Mouse (Mus musculus): ENCODE measurements around the gene Prkcb. TPM values are rescaled to one million over a fixed set of nuclear protein-coding genes. Genes with fewer than 3 reads are reported as not detected.
A peak's percentile ranks its signal among the peaks of the same experiment; 100 is the strongest.

The Prkcb gene
- polyA plus RNA-seq, 1 experiment, result 6.1 TPM

DNA sequence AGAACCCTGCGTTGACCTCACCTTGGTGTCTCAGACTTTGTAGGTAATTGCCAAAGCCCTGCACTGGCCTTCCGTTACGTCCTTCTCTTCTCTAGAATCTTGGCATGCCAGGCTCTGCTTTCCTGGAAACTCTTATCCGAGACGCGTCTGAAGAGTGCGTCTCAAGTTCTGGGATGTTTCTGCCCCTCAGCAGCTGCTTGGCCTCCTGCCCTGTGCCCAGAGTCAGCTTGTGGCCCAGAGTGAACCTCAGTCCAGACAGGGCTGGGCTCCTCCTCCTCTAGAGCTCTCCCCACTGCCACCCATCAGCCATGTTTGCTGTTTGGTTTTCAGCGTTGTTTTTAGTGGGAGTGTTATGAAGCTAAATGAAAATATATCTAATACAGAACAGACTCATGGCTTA, 203.5 kb downstream of the Prkcb start:
- WGBS, result 71% methylated on average over 8 of the region's 8 CpGs
- DNase-seq, result no peak
- Histone ChIP-seq H3K4me1 (ENCODE audit: control insufficient read depth, insufficient read depth, low read length) (no peaks in the 10 kb centered on the region), H3K27ac (ENCODE audit: insufficient read depth, low read depth, low read length) (no peak overlapping the region), H3K4me3 (ENCODE audit: insufficient read depth, low read depth, low read length) (no peak overlapping the region), H3K36me3 (ENCODE audit: control insufficient read depth, insufficient read depth, low read length) (no peaks in the 10 kb centered on the region), H3K27me3 (replicated peaks; ENCODE audit: control insufficient read depth, insufficient read depth, low read length) (no peaks in the 10 kb centered on the region)
- TF ChIP-seq CTCF (conservative IDR thresholded peaks at IDR 0.05; ENCODE audit: insufficient read depth, insufficient read length, low read depth, low read length) (no peak), POLR2A (IDR thresholded peaks at IDR 0.05; ENCODE audit: low read depth, low read length) (no peak)

GRCm38 (mm10) chr7:122492936-122493335, 204.4 kb downstream of the Prkcb start:
- no peak for TF ChIP-seq POLR2A (IDR thresholded peaks at IDR 0.05; ENCODE audit: low read depth, low read length)
- no peaks in the 10 kb centered on the region for H3K27me3 ChIP-seq (replicated peaks; ENCODE audit: control insufficient read depth, insufficient read depth, low read length)
- WGBS, result 83% methylated on average over 9 of the region's 9 CpGs

GRCm38 (mm10) chr7:122494088-122494487, 205.5 kb downstream of the Prkcb start:
- no peak overlapping the region for H3K27ac ChIP-seq (ENCODE audit: insufficient read depth, low read depth, low read length)
- H3K4me3 ChIP-seq (ENCODE audit: insufficient read depth, low read depth, low read length), result no peak overlapping the region
- no peaks in the 10 kb centered on the region for H3K36me3 ChIP-seq (ENCODE audit: control insufficient read depth, insufficient read depth, low read length)
- DNase-seq, result peak; percentile 27
- no peaks in the 10 kb centered on the region for H3K4me1 ChIP-seq (ENCODE audit: control insufficient read depth, insufficient read depth, low read length)
- H3K27me3 ChIP-seq (replicated peaks; ENCODE audit: control insufficient read depth, insufficient read depth, low read length), result no peaks in the 10 kb centered on the region
- TF ChIP-seq CTCF (conservative IDR thresholded peaks at IDR 0.05; ENCODE audit: insufficient read depth, insufficient read length, low read depth, low read length) (peak; percentile 72), POLR2A (IDR thresholded peaks at IDR 0.05; ENCODE audit: low read depth, low read length) (no peak)
- WGBS, result 36% methylated on average over 3 of the region's 3 CpGs

More at GRCm38 (mm10) chr7:122492936-122493335, 204.4 kb downstream of the Prkcb start:
- Histone ChIP-seq H3K36me3 (ENCODE audit: control insufficient read depth, insufficient read depth, low read length) (no peaks in the 10 kb centered on the region), H3K27ac (ENCODE audit: insufficient read depth, low read depth, low read length) (no peak overlapping the region), H3K4me1 (ENCODE audit: control insufficient read depth, insufficient read depth, low read length) (no peaks in the 10 kb centered on the region), H3K4me3 (ENCODE audit: insufficient read depth, low read depth, low read length) (no peak overlapping the region)
- DNase-seq, result no peak

- TF ChIP-seq POLR2A (IDR thresholded peaks at IDR 0.05; ENCODE audit: low read depth, low read length) (no peak), CTCF (conservative IDR thresholded peaks at IDR 0.05; ENCODE audit: insufficient read depth, insufficient read length, low read depth, low read length) (no peak)
- H3K27ac ChIP-seq (ENCODE audit: insufficient read depth, low read depth, low read length), result no peak overlapping the region
- no peak for DNase-seq
- H3K4me1 ChIP-seq (ENCODE audit: control insufficient read depth, insufficient read depth, low read length), result no peaks in the 10 kb centered on the region
- 69% methylated on average over 8 of the region's 8 CpGs for WGBS
- H3K27me3 ChIP-seq (replicated peaks; ENCODE audit: control insufficient read depth, insufficient read depth, low read length), result no peaks in the 10 kb centered on the region
- H3K36me3 ChIP-seq (ENCODE audit: control insufficient read depth, insufficient read depth, low read length), result no peaks in the 10 kb centered on the region
- no peak overlapping the region for H3K4me3 ChIP-seq (ENCODE audit: insufficient read depth, low read depth, low read length)
Measured at GRCm38 (mm10) chr7:122497516-122497915, 209.0 kb downstream of the Prkcb start.

DNA sequence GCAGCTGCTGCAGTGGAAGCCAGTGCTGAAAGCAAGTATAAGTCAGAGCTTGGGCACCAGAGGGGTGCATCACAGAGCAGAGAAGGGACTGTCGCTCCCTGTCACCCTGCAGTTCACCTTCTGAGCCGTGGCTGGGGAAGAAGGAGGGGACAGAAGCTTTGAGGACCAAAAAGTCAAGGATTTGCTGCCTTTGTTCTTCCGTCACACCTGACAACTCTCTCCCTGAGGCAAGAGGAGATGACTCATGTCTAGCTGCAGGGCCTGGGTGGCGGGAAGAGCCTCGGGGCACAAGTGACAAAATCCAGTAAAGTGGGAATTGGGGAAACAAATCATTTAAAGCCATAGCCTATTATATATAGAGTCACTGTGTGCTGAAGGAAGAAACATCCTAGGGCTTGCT, 209.9 kb downstream of the Prkcb start:
- no peaks in the 10 kb centered on the region for H3K36me3 ChIP-seq (ENCODE audit: control insufficient read depth, insufficient read depth, low read length)
- no peaks in the 10 kb centered on the region for H3K27me3 ChIP-seq (replicated peaks; ENCODE audit: control insufficient read depth, insufficient read depth, low read length)
- TF ChIP-seq POLR2A (IDR thresholded peaks at IDR 0.05; ENCODE audit: low read depth, low read length) (no peak), CTCF (conservative IDR thresholded peaks at IDR 0.05; ENCODE audit: insufficient read depth, insufficient read length, low read depth, low read length) (no peak)
- DNase-seq, result no peak
- 34% methylated on average over 5 of the region's 5 CpGs for WGBS
- no peaks in the 10 kb centered on the region for H3K4me1 ChIP-seq (ENCODE audit: control insufficient read depth, insufficient read depth, low read length)
- H3K4me3 ChIP-seq (ENCODE audit: insufficient read depth, low read depth, low read length), result no peak overlapping the region
- H3K27ac ChIP-seq (ENCODE audit: insufficient read depth, low read depth, low read length), result no peak overlapping the region

GRCm38 (mm10) chr7:122499743-122500597, 211.4 kb downstream of the Prkcb start:
- 77% methylated on average over 9 of the region's 9 CpGs for WGBS
- no peak for TF ChIP-seq CTCF (conservative IDR thresholded peaks at IDR 0.05; ENCODE audit: insufficient read depth, insufficient read length, low read depth, low read length)
- no peak for TF ChIP-seq POLR2A (IDR thresholded peaks at IDR 0.05; ENCODE audit: low read depth, low read length)
- no peak for DNase-seq
- Histone ChIP-seq H3K4me1 (ENCODE audit: control insufficient read depth, insufficient read depth, low read length) (no peaks in the 10 kb centered on the region), H3K4me3 (ENCODE audit: insufficient read depth, low read depth, low read length) (no peak overlapping the region), H3K27ac (ENCODE audit: insufficient read depth, low read depth, low read length) (no peak overlapping the region), H3K27me3 (replicated peaks; ENCODE audit: control insufficient read depth, insufficient read depth, low read length) (no peaks in the 10 kb centered on the region), H3K36me3 (ENCODE audit: control insufficient read depth, insufficient read depth, low read length) (no peaks in the 10 kb centered on the region)

- no peaks in the 10 kb centered on the region for H3K27me3 ChIP-seq (replicated peaks; ENCODE audit: control insufficient read depth, insufficient read depth, low read length)
- no peaks in the 10 kb centered on the region for H3K36me3 ChIP-seq (ENCODE audit: control insufficient read depth, insufficient read depth, low read length)
- H3K4me3 ChIP-seq (ENCODE audit: insufficient read depth, low read depth, low read length), result no peak overlapping the region
- no peaks in the 10 kb centered on the region for H3K4me1 ChIP-seq (ENCODE audit: control insufficient read depth, insufficient read depth, low read length)
- whole genome bisulfite sequencing, result 95% methylated on average over 2 of the region's 2 CpGs
- no peak for DNase-seq
- H3K27ac ChIP-seq (ENCODE audit: insufficient read depth, low read depth, low read length), result no peak overlapping the region
- no peak for TF ChIP-seq CTCF (conservative IDR thresholded peaks at IDR 0.05; ENCODE audit: insufficient read depth, insufficient read length, low read depth, low read length)
- no peak for TF ChIP-seq POLR2A (IDR thresholded peaks at IDR 0.05; ENCODE audit: low read depth, low read length)
Measured at GRCm38 (mm10) chr7:122506467-122506866, 217.9 kb downstream of the Prkcb start.
